Mouse (Mus musculus) kidney, postnatal 4 days (tissue): ENCODE measurements around the gene Pcnx2.

ENCODE experiments used
- DNase-seq, 2 experiments: peaks; one replicate each; pipeline ENCODE4 v3.0.0; 2021; ENCODE audit warnings: mixed read lengths in 2 of 2

Gene Pcnx2

DNA sequence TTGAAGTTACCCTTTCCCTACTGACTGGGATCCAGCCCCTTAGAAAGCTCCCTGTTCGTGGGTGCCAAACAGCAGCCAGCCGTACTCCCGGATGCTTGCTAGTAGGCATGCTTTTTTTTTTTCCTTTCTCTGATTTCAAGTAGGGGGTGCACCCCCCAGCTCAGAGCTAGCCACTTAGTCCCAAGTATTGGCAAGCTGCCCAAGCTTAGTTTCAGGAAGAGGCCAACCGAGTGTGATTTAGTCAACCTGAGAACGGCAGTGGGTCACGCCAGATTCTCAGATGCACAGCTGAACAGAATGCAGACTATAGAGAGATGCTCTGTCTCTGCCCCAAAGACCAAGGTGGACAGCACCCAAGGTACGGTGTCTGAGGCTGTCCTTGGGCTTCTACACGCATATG, 147.3 kb downstream of the Pcnx2 start:
- peak; percentile 39 to 61 for DNase-seq

- DNase-seq, result peak in 1 of 2 experiments; percentile 22
Observed at GRCm38 (mm10) chr8:125747390-125747789, 150.7 kb downstream of the Pcnx2 start.

DNA sequence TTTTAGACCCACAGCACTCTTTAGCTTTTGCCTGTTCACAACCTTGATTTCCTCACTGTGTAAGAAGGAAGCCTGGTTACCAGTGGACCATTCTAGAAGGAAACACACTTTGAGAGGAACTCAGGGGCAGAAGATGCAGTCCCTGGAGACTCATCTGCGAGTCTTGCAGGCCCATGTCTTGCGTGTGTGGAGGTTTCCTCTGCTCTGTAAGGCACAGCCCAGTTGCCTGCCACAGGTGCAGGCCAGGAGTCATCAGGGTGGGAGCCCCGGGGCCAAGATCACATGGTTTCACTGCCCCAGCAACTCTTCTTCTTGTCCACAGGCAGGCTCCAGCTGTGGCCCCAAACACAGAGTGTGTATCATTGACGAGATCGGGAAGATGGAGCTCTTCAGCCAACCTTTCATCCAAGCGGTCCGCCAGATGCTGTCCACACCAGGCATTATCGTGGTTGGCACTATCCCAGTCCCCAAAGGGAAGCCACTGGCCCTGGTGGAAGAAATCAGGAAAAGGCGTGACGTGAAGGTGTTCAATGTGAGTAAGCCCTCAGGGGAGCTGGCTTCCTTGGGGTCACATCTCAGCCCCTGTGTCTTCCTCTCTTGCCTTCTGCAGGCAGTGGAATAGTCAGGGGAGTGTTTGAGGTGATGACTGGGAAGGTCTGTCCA, 153.1 kb downstream of the Pcnx2 start:
- DNase-seq, result no peak

- no peak for DNase-seq
Observed at GRCm38 (mm10) chr8:125742406-125742805, 155.7 kb downstream of the Pcnx2 start.

DNA sequence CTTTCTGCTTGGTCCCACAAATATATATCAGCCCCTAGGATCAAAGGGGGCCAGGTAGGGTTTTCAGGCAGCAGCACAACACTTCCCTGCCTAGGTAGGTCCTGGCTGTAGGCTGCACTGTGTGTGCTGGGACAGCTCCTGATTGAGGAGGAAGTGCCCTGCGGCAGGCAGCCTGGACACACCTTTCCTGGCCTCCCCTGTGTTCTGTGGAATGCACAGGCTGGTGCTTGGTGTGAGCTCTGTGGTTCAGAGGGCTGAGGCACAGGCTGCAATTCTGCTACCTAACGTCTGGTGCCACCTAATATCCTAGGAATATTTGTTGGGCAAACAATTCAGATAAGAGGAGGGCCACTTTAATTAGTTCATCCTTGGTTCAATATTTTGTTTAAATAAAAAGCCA, 156.3 kb downstream of the Pcnx2 start:
- no peak for DNase-seq

GRCm38 (mm10) chr8:125741377-125741776, 156.7 kb downstream of the Pcnx2 start:
- DNase-seq, result no peak

GRCm38 (mm10) chr8:125740655-125741054, 157.5 kb downstream of the Pcnx2 start:
- DNase-seq, result no peak

- no peak for DNase-seq
Observed at GRCm38 (mm10) chr8:125738956-125739355, 159.2 kb downstream of the Pcnx2 start.

GRCm38 (mm10) chr8:125733964-125734956, 163.9 kb downstream of the Pcnx2 start:
- DNase-seq, result peak; percentile 95 to 96

DNA sequence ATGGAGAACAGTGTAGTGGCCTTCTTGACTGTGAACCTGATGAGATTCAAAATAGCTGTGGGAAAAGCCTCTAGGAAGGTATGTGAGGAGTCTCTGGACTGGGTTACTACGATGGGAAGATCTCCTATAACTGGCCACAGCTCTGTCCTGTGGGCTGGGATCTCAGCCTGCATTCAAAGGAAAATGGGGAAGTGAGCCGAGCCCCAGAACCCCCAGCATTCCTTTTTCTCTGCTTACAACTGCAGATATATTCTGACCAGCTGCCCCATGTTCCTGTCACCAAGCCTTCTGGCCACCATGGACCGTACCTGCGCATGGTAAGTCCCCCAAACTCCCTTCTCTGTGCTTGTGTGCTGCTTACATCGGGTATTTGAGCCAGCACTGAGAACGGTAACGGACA, 168.4 kb downstream of the Pcnx2 start, which contains the start of gene Ntpcr:
Gene Ntpcr, plus strand, starts transcription at position 218 of the 400 bp plus-strand sequence.
- DNase-seq, result no peak

DNA sequence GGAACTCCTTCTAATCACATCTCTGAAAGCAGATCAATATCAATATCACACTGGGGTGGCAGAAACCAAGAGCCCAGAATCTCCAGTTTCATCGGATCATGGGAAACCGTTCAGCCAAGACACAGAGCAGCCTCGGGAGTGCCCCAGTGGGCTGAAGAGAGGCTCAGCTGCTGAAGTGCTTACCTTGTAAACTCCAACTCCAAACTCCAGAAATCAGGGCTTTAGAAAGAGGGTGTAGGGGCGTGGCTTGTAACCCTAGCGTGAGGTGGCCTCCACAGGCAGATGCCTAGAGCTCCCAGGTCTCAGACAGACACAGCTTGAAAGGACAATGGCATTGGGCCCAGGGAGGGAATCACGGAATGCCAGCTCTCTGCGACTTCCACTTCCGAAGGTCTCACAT, 170.3 kb downstream of the Pcnx2 start:
- no peak for DNase-seq

DNA sequence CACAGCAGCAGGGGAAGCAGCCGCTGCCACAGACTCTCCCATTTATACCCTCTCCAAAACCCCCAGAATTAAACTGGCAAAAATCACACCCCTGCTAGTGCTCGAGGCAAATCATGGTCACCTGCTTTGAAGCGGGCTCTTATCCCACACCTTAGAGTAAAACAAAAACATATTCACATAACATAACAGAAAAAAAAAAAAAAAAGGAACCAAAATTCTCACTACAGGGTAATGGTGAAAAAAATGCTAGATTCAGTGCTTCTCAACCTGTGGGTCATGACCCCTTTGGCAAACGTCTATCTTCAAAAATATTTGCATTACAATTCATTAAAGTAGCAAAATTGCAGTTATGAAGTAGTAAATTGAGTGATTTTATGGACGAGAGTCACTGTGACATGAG, 171.1 kb downstream of the Pcnx2 start:
- DNase-seq, result no peak

DNA sequence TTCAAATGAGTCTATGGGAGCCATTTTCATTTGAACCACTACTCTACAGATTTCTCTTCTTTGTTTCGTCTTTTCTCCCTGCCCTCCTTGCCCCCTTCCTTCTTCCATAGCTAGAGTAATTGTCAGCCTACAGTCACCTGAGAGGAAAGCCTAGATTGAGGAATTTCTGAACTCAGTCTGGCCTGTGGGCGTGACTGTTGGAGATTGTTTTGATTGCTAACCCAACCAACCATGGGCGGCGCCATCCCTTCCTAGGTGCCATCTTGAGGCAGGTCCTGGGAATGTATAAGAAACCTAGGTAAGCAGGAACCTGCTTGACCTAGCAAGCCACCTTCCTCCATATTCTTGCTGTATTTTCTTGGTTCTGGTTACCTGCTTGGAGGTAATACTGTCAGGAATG, 172.0 kb downstream of the Pcnx2 start:
- DNase-seq, result no peak

- DNase-seq, result no peak
Observed at GRCm38 (mm10) chr8:125725037-125725820, 172.9 kb downstream of the Pcnx2 start.

DNA sequence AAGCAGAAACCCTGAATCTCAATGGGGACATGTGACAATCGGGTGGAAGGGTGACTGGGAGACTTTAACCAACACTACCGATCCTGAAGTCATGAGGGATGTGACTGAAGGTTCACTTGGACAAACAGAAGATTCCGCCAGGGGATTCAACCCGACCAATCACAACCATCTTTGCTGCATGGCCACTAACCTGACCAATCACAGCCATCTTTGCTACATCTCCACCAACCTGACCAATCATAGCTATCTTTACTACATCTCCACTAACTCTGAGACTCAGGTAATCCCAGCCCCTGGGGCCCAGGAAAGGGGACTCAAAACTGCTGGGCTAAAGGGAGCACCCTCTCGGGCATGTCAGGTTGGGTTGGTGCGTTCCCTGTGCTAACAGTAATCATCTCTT, 174.7 kb downstream of the Pcnx2 start:
- DNase-seq, result no peak

- no peak for DNase-seq
Observed at GRCm38 (mm10) chr8:125722675-125723074, 175.4 kb downstream of the Pcnx2 start.

- no peak for DNase-seq
Observed at GRCm38 (mm10) chr8:125718914-125719313, 179.2 kb downstream of the Pcnx2 start.

DNA sequence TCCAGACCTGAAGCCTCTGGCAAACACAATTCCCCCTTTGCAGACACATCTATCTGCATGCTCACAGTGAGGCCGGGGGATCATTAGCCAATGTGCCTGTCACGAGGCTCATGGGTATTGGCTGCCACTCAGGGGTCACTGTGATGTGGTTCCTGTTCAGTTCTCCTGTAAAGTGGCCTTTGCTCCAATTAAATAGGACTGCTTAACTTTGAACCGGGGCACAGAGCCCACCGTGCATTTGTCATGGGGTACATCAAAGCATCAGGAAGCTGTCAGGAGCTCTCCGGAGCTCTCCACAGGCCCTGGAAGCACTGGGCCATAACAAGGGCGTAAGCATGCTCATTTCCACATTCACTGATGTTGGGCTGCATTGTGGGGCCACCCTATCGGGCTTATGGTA, 181.5 kb downstream of the Pcnx2 start:
- peak in 1 of 2 experiments; percentile 36 for DNase-seq

DNA sequence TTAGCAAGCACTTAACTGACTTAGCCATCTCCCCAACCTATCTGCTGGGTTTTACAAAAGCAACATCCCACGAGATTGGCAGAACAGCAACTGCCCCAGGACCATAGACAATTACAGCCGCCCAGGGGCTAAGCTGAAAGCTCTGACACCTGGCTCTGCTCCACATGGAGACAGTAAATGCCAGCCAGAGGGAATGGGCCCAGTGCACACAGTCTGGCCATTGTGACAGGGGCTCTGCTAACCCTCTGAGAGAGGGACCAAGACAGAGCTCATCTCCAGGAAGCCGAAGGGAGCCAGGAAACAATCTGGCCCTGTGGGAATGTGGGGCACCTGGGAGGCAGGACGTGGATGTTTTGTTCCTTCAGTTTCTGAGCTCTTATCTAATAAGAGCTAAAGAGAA, 181.9 kb downstream of the Pcnx2 start:
- DNase-seq, result no peak

DNA sequence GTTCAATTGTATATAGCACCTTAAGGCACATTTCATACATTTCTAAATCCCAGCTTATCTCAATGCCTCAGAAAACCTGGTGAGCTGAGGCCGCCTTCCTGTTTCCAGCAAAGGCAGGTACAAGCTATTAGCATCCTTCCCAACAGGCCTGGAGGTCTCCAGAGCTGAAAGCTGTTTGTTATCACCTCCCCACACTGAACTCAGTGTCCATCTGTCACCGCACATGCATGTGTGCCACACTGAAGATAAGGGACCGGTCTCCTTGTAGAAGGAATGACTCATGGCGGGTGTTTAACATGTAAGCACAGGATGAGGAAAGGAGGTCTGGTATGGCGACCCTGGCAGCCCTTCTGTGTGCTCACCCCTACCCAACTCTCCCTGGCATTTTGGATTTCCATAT, 186.6 kb downstream of the Pcnx2 start:
- no peak for DNase-seq

GRCm38 (mm10) chr8:125709171-125709570, 188.9 kb downstream of the Pcnx2 start:
- DNase-seq, result no peak

GRCm38 (mm10) chr8:125705816-125706215, 192.3 kb downstream of the Pcnx2 start:
- DNase-seq, result no peak

DNA sequence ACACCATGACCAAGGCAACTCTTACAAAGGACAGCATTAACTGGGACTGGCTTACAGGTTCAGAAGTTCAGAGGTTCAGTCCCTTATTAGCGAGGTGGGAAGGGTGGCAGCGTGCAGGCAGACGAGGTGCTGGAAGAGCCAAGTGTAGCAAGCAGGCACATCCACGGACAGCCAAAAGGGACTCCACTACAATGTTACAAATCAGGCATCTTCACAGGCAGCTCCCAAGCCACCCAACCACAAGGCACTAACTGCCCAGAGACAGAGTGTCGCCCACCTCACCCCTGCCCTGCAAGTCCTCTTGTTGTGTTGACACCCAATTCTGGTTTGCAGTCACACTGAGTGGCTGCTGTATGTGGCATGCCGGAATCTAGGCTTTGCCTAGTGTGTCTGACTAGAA, 193.7 kb downstream of the Pcnx2 start:
- DNase-seq, result no peak
